Mouse (Mus musculus): ENCODE measurements around the gene Gm21119.
"Not testable (repeated sequence)": the region's sequence is repeated elsewhere in the genome, so short reads cannot be mapped to it uniquely, and the experiment has no call there.

Gm21119 gene

DNA sequence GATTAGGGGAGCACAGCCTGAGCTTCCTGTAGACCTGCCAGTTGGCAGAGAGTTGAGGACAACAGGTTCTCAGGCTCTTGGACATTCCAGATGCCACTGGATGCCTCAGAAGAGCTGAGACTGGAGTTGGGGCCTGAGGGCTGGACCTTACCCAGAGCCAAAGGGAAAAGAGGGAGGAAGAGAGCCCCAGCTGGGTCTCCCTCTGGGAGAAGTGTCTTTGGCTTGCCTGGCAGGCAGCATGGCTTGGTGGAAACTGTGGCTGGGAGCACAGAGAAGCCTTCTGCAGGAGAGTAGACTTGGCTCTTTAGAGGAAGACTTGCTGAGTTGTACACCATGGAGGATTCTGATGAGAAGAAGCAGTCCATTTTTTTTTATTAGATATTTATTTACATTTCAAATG lies 38.3 kb downstream of the Gm21119 start:
- DNase-seq (ENCODE audit: low read depth, low spot score) = not testable (repeated sequence)

DNA sequence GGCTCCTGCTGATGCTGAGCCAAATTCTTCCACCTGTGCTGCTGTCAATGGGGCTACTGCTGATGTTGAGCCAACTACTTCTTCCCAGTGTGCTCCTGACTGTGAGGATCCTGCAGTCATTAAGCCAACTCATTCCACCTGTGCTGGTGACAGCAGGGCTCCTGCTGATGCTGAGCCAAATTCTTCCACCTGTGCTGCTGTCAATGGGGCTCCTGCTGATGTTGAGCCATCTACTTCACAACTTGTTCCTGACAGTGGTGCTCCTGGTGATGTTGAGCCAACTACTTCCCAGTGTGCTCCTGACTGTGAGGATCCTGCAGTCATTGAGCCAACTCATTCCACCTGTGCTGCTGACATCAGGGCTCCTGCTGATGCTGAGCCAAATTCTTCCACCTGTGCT lies 63.7 kb downstream of the Gm21119 start:
- not testable (repeated sequence) for DNase-seq (ENCODE audit: low read depth, low spot score)
